Mouse (Mus musculus) megakaryocyte, embryonic 14.5 days (primary cell): ENCODE results near the gene Cbfa2t3. TPM values are rescaled to one million over a fixed set of nuclear protein-coding genes. Genes with fewer than 3 reads are reported as not detected.

Experiments
- H3K27me3 ChIP-seq: replicated peaks from 2 replicates; pipeline ENCODE3; 2012; ENCODE audit warnings: inconsistent platforms
- H3K36me3 ChIP-seq: replicated peaks from 2 replicates; pipeline ENCODE3; 2012; ENCODE audit warnings: low read length, inconsistent platforms, mixed read lengths
- H3K4me1 ChIP-seq: 2 replicates; pipeline ENCODE4 v1.6.1; 2012; ENCODE audit warnings: inconsistent platforms
- H3K4me3 ChIP-seq: replicated peaks from 2 replicates; pipeline ENCODE3; 2012; ENCODE audit warnings: moderate library complexity, mild to moderate bottlenecking, inconsistent platforms
- H3K9me3 ChIP-seq: 2 replicates; pipeline ENCODE4 v1.6.1; 2012; ENCODE audit warnings: inconsistent platforms
- FLI1 ChIP-seq: IDR thresholded peaks from 2 replicates; pipeline ENCODE4 v1.6.1; 2012; ENCODE audit warnings: low read length, inconsistent platforms, mixed read lengths
- GATA1 ChIP-seq: IDR thresholded peaks from 3 replicates; pipeline ENCODE4 v1.6.1; 2012; ENCODE audit warnings: mixed read lengths, low read length, inconsistent platforms, borderline replicate concordance
- polyA plus RNA-seq: library from polyadenylated mRNA; stranded (reverse); fragments of >175 nt; gene quantifications from 2 replicates; pipeline ENCODE4 v1.2.3, GENCODE M21; 2012; ENCODE audit warnings: low replicate concordance; ENCODE audit not compliant: insufficient read depth

Gene Cbfa2t3
- polyA plus RNA-seq, 1 experiment: 54.9 TPM

GRCm38 (mm10) chr8:122735542-122736473 is 36.9 kb upstream of the Cbfa2t3 start:
- Histone ChIP-seq H3K36me3 (no peaks in the 10 kb centered on the region), H3K4me3 (peak overlapping the region; percentile 88), H3K9me3 (no peaks in the 10 kb centered on the region), H3K4me1 (peaks cover 77% of the 10 kb centered on the region), H3K27me3 (peaks cover 70% of the 10 kb centered on the region)
- TF ChIP-seq FLI1 (no peak), GATA1 (no peak)

- TF ChIP-seq FLI1 (no peak), GATA1 (no peak)
- peaks cover 65% of the 10 kb centered on the region for H3K27me3 ChIP-seq
Measured at GRCm38 (mm10) chr8:122735110-122735509, 36.2 kb upstream of the Cbfa2t3 start.

GRCm38 (mm10) chr8:122728630-122729029 is 29.7 kb upstream of the Cbfa2t3 start:
- H3K27me3 ChIP-seq: peaks cover 58% of the 10 kb centered on the region
- H3K36me3 ChIP-seq: no peaks in the 10 kb centered on the region
- no peak for TF ChIP-seq FLI1
- TF ChIP-seq GATA1: no peak
- H3K4me3 ChIP-seq: no peak overlapping the region
- no peaks in the 10 kb centered on the region for H3K9me3 ChIP-seq
- peaks cover 57% of the 10 kb centered on the region for H3K4me1 ChIP-seq

More at GRCm38 (mm10) chr8:122735110-122735509, 36.2 kb upstream of the Cbfa2t3 start:
- peak overlapping the region; percentile 88 for H3K4me3 ChIP-seq
- H3K4me1 ChIP-seq: peaks cover 70% of the 10 kb centered on the region
- H3K36me3 ChIP-seq: no peaks in the 10 kb centered on the region
- no peaks in the 10 kb centered on the region for H3K9me3 ChIP-seq

- H3K27me3 ChIP-seq: peaks cover 57% of the 10 kb centered on the region
- no peak for TF ChIP-seq GATA1
- no peak for TF ChIP-seq FLI1
- no peaks in the 10 kb centered on the region for H3K9me3 ChIP-seq
- H3K36me3 ChIP-seq: no peaks in the 10 kb centered on the region
- H3K4me1 ChIP-seq: peaks cover 68% of the 10 kb centered on the region
- no peak overlapping the region for H3K4me3 ChIP-seq
Measured at GRCm38 (mm10) chr8:122727412-122727811, 28.5 kb upstream of the Cbfa2t3 start.

DNA sequence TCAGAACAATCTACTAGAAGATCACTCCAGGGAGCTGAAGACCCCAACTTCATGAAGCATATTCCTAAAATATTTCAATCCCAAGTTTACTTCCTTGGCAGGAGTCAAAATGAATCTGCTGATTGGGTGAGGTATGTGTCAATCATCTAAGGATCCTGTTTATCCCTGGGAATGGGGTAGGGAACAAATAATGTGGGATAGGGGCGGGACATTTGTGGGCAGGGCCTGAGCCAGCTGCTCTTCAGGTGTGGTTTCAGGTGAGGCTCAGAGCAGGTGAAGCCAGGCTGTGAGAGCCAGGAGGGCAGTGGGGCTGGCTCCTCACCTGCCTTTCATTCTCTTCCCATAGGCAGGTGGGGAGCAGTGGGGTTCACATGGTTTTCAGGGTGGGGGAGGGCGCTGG is 27.9 kb upstream of the Cbfa2t3 start:
- H3K27me3 ChIP-seq: peaks cover 55% of the 10 kb centered on the region
- TF ChIP-seq GATA1 (no peak), FLI1 (no peak)
- H3K36me3 ChIP-seq: no peaks in the 10 kb centered on the region
- H3K4me1 ChIP-seq: peaks cover 69% of the 10 kb centered on the region
- H3K9me3 ChIP-seq: no peaks in the 10 kb centered on the region
- no peak overlapping the region for H3K4me3 ChIP-seq

DNA sequence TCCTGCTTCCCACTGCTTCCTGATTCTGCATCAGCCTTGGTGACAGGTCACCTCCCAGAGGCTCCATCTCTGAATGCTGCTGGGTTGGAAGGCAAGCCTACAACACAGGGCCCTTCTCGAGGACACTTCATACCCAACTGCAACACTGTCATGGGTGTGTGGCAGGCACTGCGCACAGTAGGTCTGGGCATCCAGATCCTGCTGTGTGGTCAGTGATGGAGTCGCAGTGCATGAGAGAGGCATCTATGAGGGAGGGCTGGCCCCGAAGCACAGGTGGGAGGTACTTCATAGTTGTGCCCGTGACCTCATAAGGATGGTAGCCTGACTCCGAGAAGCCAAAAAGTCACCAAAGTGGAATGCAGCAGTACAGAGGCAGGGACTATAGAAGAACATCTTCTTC is 26.3 kb upstream of the Cbfa2t3 start:
- Histone ChIP-seq H3K27me3 (peaks cover 49% of the 10 kb centered on the region), H3K36me3 (no peaks in the 10 kb centered on the region), H3K4me3 (peak overlapping the region; percentile 35), H3K4me1 (peaks cover 85% of the 10 kb centered on the region), H3K9me3 (no peaks in the 10 kb centered on the region)
- TF ChIP-seq FLI1 (no peak), GATA1 (no peak)

DNA sequence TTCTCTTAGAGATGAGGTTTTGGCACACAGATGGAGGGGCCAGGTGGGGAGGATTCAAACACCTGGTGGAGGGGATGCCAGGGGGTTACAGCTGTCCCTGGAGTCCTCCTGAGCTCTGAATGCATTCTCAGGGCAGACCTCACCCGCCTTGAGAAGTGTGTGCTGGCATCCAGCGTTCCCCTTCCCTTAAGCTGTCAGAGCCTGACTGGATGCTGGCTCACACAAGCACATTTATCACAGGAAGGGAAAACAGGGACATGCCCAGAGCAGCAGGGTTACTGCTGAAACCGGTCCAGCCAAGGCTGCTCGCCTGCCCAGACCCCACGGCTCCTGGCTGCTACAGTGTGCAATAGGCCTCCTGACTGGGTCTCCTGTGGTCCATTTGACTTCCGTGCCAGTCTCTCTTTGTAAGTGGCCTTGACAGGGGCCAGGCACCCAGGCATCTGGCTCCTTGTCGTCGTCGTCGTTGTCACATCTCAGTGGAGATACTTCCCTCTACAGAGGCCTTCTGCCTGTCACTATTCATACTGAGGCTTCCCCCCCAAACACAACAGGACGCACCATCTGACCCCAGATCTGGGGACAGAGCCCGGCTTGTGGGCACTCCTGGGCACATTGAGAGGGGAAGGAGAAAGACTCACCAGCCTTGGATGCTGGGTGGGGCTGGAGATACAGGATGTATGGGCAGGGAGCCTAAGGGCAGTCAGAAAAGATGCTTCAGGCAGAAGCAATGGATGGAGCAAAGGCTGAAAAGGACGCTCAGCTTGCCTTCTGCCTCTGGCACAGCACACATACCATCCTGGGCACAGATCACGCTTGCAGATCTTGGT is 22.1 kb upstream of the Cbfa2t3 start:
- Histone ChIP-seq H3K36me3 (no peaks in the 10 kb centered on the region), H3K27me3 (peaks cover 38% of the 10 kb centered on the region), H3K4me3 (peak overlapping the region; percentile 88), H3K9me3 (no peaks in the 10 kb centered on the region), H3K4me1 (peaks cover 93% of the 10 kb centered on the region)
- TF ChIP-seq FLI1: no peak
- no peak for TF ChIP-seq GATA1

GRCm38 (mm10) chr8:122720070-122720729 is 21.3 kb upstream of the Cbfa2t3 start:
- Histone ChIP-seq H3K36me3 (no peaks in the 10 kb centered on the region), H3K4me3 (peak overlapping the region; percentile 88), H3K9me3 (no peaks in the 10 kb centered on the region), H3K4me1 (peaks cover 92% of the 10 kb centered on the region), H3K27me3 (peaks cover 38% of the 10 kb centered on the region)
- TF ChIP-seq FLI1 (no peak), GATA1 (peak; percentile 72; the same call in 2 of the 3 replicates)

DNA sequence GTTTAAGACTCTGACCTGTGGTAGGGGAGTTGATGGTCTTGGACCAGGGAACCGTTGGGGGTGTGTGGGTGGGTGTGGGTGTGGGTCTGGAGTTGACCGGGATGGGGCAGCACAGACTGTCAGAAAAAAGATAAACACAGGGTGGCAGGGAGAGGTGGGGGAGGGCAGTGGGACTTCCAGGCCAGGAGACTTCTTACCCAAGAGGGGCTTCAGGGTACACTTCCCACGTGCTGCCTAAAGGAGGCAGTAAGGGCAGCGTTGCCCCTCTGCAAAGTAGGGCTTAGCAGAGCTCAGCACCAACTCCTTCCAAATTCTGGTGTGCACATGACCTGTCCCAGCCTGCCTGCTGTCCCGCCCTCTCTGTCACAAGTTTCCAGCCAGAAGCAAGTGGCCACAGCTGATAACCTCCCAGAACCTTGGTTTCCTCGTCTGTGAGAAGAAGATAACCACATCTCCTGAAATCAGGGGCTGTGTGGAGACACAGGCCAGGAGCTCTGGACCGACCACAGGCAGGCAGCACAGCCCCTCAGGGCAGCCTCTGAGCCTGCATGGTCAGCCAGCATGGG is 20.7 kb upstream of the Cbfa2t3 start:
- Histone ChIP-seq H3K4me3 (peak overlapping the region; percentile 88), H3K9me3 (no peaks in the 10 kb centered on the region), H3K27me3 (peaks cover 40% of the 10 kb centered on the region), H3K4me1 (peaks cover 94% of the 10 kb centered on the region), H3K36me3 (no peaks in the 10 kb centered on the region)
- TF ChIP-seq GATA1 (peak; percentile 82; the same call in 2 of the 3 replicates), FLI1 (no peak)
